Mouse (Mus musculus) olfactory bulb, adult 2 months (tissue): ENCODE results near the gene Lefty1.

Experiments used
- CTCF ChIP-seq: fragments of 200-500 bp; IDR thresholded peaks from 2 replicates; pipeline ENCODE4 v1.5.1; 2012; ENCODE audit warnings: low read depth, mild to moderate bottlenecking, low read length, moderate library complexity; ENCODE audit not compliant: insufficient read depth
- POLR2A ChIP-seq: fragments of 200-500 bp; IDR thresholded peaks from 2 replicates; pipeline ENCODE4 v1.6.1; 2012; ENCODE audit warnings: mild to moderate bottlenecking, low read depth, low read length, moderate library complexity; ENCODE audit not compliant: insufficient read depth

DNA sequence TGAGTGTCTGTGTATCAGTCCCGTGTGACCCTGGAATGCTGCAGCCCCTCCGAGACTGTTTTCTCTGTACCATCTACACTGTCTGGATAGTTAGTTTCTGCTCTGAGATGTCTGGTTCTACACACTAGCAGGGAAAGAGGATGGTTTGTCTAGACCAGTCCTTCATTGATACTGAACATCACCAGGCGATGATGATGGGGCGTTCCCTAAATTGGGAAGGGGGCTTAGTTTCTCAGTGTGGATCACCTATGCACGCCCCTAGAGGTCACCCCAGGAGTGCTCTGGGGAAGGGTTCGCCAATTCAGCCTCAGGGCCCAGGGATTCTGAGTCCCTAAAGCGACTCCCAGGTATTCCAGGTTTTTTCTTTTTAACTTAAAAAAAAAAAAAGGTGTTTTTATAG lies 45.6 kb upstream of the Lefty1 start:
- TF ChIP-seq CTCF (no peak), POLR2A (no peak)
